Mouse (Mus musculus) thymus, postnatal 25 days (tissue): ENCODE results near the gene Plscr3.
"Not testable (repeated sequence)": the region's sequence is repeated elsewhere in the genome, so short reads cannot be mapped to it uniquely, and the experiment has no call there.

ENCODE experiments used
- DNase-seq: peaks from one replicate; pipeline ENCODE4 v3.0.0; 2022

Plscr3 gene

DNA sequence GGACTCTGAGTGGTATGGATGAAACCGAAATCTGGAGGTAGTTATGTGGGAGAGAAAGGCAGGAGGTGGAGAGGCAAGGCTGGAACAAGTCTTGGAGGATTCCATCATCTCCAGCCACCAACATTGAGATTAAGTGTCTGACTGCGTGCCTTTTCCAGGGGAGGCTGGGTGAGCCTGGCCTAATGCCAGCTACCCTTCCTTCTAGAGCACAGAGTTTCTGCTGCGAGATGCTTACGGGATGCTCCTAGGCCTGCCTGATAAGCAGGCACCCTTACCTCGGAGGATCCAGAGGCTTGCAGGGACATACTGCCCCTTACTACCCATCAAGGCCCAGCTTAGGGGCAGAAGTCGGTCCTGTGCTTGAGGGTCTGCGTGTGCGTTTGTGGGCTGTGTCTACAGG, 12.6 kb upstream of the Plscr3 start:
- DNase-seq: no peak

DNA sequence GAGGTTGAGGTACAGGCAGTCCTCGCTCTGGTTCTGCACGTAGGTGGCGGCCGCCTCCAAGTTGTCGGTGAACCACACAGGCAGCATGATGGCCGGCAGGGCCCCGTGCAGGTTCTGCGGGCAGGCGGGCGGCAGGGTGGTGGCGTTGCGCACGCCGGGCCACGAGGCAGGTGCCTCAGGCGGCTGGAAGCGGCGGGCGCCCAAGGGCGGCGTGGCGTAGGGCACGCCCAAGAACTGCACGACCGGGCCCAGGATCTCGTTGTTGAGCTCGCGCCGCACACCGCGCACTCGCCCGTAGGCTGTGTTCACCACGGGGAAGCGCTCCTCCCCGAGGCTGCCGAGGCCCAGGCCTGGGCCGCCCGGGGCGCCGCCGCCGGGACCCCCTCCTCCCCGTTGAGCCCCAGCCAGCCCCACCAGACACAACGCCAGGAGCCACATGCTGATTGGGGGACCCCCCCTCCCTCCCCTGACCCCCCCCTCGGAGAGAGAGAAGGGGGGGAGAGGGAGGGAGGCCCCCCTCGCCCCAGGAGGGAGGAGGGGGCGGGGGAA, 12.1 kb upstream of the Plscr3 start:
- peak; percentile 68 for DNase-seq

DNA sequence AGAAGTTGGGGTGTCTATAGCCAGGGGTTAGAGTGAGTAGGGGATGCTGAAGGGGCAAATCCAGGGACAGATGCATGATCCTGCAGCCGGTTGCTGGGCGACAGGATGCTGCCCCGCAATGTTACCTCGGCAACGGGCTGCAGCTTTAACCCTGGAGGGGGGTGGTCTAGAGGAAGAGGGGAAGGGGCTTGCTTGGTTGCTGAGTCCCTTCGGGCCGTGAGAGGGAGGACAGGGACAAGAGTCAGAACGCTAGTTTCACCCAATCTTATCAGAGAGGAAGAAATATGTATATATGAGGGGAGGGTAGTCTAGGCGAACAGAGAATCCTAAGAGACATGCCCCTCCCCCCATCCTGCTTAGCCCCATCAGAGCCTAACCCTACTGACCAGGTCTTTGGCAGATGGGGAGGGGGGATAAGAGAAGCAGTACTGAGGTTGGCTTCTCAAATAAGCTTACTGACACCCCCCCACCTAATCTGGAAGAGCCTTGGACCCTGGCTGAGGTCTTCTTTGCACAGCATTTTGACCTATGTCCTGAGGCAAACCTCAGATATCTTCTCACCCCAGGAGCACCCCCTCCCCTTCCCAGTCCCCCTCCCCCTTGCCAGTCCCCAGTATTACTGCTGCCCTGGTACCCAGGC, 10.7 kb upstream of the Plscr3 start:
- DNase-seq: no peak

DNA sequence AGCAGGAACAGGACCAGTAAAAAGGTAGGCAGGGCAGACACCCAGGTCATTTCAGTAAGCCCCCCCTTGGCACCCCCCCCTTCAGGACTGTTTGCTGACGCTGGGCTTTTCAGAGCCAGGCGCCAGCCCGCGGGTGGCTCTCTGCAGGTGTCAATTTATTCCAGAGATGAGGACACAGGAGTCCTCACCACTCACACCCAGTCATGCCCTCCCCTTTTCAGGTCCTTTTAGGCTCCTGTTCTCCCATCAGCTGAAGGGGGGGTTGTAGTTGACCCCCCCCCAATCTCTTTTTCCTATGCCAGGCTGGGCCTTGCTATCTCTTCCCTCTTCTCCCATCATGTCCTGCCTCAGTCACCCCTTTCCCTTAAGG, 10.2 kb upstream of the Plscr3 start:
- no peak for DNase-seq

DNA sequence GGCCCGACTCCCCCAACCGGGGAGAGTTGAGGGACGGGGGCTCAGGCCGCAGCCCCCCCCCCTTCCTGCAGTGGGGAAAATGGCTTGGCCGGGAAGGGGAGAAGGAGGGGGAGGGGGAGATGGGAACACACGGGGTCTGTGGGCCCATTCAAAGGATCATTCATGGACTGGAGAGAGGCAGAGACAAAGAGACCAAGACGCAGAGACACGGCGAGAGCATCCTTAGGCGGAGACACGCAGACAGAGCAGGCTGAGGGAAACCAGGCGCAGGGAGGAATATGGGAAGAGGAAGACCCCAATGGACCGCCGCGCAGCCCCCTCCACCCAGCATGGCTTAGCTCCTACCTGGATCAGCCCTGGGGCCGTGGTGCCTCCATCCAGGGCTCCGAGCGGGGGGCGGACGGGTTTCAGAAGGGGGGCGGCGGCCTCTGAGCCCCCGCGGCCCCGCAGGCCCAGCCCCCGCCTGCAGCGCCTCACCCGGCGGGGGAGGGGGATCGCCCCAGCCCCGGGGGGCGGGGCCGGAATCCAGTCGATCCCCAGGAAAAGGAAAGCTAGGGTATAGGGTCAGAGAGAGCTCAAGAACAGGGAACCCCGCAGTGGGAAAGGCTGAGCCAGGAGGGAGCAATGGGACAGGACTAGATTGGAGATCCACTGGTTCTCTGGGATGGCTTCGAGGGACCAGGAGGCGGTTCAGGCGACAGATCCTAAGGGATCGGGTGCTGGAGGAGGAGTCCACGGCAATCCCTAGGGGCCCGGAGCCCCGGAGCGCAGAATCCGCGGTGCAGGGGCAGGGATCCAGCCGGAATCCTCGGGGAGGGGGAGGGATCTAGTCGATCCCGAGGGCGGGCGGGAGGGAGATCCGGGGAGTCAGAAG, 9.2 kb upstream of the Plscr3 start:
- no peak for DNase-seq

DNA sequence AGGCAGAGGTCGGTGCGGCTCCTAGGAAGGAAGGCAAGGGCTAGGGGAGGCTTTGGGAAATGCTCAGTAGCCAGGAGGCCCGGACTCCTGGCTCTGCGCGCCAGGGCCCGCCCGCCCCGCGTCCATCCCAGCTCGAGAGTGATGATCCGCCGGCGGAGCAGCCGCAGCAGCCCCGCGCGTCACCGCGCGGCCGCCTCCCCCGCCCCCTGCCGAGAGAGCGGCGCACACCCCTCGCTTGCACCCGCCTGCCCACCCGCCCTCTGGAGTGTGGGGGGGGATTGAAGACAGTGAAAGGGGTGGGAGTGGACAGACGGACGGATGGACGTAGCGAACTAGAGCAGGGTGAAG, 8.6 kb upstream of the Plscr3 start, which contains the start of gene Nlgn2:
Gene Nlgn2 (minus strand): TSS at position 181 of the 348 bp plus-strand sequence.
- no peak for DNase-seq

DNA sequence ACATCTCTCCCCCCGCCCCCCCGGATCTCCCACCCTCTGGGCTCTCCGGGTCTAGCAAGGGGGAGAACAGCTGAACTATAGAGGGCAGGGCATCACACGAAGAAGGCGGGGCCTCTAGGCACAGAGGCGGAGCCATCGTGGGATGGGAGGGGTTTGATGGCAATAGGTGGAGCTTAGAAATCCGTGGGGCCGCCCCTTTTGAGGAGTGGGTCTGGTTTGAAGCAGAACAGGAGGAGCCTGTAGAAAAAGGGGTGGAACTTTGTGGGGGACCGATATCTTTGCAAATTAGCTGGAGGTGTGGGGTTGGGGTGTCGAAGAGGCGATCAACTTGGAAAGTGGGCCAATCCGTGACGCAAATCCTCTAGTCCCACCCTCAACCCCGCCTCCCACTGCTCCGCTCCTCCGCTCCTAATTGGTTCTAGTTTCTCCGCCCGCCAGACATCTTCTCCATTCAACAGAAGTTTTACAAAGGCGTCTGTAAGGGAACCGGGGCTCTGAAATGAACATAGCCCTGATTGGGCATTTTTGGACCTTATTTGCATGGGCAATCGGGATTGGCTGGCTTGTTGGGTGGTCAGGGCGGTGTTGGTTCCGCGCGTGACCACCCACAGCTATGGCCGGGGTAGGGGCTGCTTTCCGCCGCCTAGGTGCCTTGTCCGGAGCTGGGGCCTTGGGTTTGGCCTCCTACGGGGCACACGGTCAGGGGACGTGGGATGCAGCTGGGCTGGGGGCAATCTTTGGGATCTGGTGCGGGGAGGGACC, 8.0 kb upstream of the Plscr3 start, which contains the start of gene Tmem256:
Gene Tmem256 (plus strand): TSS at position 563 of the 762 bp plus-strand sequence.
- peak; percentile 91 for DNase-seq

DNA sequence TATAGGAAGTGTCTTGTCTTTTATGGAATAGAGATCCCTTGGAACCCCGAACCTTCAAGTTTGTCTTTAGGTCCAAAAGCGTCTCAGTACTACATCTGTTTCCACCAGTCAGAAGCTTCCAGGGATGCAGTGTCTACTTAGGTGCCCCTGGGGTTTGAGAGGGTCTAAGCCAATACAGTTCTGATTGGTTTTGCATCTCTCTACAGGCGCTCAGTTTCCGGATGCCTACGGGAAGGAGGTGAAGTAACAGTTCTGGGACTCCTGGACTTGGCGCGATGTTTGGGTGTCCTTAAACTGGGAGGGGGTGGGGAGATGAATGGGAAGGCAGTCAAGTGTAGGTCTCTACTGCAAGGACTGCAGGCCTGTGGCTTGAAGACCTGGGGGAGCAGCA, 7.5 kb upstream of the Plscr3 start:
- no peak for DNase-seq

DNA sequence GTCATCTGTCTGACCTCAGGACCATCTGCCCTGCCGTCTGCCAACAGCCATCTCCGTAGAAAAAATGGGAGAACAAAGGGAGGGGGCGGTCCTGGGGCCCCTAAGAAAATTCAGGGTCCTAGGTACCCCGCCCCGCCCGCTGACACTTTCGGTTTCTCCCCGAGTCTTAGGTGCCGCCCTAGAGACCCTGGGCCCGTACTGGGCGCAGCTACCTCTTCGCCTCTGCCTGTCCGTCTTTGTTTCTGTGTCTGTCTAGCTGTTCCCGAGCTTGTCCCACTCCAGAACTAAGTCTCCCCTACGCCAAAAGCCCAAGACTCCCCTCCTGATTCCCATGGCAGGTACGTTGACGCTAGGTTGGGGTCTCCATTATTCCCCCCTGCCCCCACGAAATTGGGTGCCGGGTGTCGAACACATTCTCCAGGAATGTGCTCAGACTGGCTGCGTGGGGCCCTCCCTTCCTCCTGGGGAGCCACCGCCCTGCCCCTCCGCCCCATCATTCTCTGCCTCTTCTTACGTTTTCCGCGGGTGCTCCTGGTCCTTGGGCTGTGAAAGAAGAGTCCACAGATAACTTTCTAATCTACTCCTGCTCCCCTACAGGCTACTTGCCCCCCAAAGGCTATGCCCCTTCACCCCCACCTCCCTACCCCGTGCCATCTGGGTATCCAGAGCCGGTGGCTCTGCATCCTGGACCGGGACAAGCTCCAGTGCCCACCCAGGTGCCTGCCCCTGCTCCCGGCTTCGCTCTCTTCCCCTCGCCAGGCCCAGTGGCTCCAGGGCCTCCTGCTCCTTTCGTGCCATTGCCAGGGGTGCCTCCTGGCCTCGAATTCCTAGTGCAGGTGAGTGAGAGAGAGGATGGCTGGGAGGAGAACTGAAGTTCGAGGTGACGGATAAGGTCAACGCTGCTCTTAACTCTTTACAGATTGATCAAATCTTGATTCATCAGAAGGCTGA, 837 bp downstream of the Plscr3 start:
- no peak for DNase-seq

DNA sequence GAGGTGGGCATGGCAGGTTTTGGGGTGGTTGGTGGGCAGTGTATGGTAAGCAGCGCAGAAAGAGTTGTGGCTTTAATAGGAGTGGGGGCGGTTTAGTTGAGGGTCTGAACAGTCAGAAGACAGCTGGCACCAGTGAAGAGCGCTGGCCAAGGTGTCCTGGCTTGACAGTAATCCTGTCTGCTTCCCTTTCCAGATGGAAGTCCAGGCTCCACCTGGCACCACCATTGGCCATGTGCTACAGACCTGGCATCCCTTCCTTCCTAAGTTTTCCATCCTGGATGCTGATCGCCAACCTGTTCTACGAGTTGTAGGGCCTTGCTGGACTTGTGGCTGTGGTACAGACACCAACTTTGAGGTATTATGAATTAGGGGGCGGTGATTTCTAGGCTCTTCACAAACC, 1.8 kb downstream of the Plscr3 start:
- DNase-seq: no peak

DNA sequence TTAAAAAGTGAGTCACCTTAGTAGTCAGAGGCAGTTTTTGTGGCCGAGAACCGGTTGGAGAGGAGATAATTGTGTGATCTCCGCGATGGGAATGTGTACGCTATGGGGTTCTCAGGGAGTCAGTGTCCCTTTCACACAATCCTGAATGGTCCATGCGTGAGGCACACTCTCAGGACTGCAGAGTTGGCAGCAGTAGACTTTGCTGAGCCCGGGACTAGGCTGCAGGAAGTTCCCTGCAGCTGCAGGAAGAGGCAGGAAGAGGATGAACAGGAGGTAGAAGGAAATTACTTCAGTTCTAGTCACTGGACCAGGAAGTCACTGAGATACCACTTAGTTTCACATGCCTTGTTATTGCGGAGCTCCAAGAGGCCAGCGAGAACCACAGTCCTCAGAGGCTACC, 3.0 kb downstream of the Plscr3 start:
- no peak for DNase-seq

DNA sequence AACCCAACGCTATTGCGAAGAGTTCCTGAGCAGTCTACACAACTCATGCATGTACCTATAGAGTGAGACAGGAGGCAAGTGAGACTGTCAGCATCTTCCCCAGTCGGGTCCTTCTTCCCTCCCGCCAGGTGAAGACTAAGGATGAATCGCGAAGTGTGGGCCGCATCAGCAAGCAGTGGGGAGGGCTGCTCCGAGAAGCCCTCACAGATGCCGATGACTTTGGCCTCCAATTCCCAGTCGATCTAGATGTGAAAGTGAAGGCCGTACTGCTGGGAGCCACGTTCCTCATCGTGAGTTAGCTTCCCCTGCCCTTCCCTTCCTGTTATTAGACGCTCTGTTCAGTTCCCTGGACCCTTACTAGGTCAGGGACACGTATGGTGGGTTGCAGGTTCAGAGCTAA, 3.7 kb downstream of the Plscr3 start:
- DNase-seq: no peak

DNA sequence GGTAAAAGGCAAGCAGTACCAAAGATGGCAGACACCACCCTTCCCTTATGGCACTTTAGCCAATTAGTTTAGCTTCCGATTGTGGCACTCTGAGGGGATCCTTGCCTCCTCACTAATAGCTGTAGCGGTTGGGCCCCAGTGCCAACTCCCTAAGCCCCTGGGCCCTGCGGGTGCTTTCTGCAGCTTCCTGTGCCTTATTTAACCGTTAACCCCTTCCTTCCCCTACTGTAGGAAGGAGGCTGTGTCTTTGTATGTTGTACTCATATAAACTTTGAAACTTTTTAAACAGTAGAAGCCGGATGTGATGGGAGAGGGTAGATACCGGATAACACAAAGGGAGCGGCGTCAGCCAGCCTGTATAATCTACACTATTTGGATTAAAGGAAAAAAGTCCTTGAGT, 4.6 kb downstream of the Plscr3 start:
- DNase-seq: peak; percentile 54

DNA sequence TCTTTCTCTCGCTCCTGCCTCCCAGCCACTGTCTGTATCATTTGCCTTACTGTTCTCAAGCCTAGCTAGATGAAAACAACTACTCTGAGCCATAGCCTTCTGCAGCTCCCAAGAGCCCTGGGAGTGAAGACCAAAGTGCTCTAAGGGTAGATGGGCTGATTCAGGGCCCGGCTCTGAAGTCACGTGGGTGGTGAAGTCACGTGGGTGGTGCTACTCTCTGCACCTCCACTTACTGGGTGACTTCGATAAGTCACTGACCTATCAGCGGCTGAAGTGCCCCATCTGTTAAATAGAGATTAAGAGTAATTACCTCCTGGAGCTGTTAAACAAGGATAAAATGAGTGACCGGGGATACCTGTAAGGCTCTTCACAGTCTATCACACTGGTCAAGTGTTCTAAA, 7.8 kb downstream of the Plscr3 start:
- no peak for DNase-seq

DNA sequence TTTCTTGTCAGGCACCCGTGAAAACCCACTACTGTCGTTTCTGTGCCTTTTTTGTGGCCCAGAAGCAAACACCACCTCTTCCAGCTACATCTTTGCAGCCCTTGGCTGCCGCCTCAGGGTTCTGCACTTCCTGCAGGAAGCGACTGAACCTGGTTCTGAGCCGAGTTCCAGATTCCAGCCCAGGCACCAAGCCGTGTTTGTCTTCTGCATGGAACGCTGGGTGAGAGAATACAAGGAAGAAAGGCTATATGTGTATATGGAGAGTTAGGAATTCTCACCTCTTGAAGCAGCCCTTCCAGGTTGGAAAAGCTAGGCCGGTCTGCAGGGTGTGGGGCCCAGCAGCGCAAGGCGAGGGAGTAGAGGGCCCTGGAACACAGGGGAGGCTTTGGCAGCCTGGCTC, 8.5 kb downstream of the Plscr3 start:
- DNase-seq: no peak

DNA sequence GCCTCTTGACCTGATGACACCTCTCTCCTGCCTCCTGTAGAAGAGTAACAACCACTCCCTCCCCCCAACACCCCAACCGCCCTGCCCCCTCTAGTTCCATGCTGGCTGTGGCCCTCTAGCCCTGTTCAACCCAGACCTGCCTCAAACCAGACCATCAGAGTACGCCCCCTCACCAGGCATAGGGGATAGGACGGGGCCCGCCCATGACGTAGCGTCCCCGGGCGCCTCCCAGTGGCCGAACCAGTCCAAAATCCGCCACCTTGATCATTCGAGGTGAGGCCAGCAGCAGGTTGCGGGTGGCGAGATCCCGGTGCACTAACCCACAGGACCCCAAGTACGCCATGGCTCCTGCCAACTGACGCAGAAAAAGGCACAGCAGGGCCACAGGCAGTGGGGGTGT, 9.2 kb downstream of the Plscr3 start:
- peak; percentile 68 for DNase-seq

DNA sequence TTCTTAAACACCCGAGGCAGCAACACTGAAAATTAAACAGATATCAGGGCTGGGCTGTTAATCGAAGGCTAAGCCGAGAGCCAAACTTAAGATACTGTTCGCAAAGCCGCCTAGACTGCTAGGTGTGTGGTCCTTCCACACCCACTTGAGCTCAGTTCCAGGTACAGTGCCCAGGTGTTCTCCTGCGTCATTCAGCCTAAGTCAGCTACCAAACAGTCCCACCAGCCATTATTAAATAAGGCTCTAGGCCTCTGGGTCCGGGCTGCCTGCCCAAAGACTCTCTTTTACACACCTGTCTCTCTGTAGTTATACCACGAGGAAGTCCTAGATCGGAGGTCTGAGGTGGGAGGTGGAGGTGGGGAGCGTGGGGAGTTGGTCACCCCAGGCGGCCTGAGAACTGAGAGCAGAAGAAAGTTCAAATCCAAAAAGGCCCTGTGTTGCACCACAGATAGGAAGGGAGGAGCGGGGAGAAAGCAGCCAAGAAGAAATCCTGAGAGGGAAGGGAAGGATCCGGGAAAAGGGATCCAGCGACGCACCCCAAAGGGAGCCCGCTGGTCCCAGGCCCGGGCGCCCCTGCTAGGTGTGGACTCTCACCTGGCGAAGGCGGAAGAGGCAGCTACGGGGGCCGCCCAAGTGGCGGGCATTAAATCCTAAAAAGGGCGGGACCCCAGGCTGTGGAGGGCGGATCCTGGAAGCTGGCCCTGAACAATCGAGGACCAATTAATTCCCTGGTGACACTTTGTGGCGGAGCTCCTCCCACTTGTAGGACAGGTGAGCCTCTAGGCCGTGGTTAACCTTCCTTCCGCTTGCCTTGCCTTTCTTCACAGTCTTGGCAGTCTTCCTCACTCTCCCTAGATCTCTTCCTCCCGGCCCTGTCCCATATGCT, 12.2 kb downstream of the Plscr3 start, which contains the start of gene Tnk1:
Gene Tnk1 (minus strand): TSS at position 618 of the 886 bp plus-strand sequence.
- no peak for DNase-seq

DNA sequence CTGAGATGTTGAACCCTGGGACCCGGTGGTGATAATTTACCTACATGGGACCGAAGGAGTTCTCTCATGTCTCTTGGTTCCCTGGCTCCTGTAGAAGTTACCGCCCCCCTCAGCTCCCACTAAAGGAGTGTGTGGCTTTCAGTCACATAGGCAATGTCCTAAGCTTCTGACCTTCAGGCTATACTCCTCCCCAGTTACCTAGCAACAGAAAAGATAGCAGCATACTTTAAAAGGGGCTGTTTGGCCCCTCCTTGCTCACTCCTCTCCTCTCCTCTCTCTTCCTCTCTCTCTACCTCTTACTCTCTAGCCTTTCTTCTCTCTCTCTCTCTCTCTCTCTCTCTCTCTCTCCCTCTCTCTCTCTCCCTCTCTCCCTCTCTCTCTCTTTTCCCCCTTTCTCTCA, 17.6 kb downstream of the Plscr3 start:
- DNase-seq: not testable (repeated sequence)

DNA sequence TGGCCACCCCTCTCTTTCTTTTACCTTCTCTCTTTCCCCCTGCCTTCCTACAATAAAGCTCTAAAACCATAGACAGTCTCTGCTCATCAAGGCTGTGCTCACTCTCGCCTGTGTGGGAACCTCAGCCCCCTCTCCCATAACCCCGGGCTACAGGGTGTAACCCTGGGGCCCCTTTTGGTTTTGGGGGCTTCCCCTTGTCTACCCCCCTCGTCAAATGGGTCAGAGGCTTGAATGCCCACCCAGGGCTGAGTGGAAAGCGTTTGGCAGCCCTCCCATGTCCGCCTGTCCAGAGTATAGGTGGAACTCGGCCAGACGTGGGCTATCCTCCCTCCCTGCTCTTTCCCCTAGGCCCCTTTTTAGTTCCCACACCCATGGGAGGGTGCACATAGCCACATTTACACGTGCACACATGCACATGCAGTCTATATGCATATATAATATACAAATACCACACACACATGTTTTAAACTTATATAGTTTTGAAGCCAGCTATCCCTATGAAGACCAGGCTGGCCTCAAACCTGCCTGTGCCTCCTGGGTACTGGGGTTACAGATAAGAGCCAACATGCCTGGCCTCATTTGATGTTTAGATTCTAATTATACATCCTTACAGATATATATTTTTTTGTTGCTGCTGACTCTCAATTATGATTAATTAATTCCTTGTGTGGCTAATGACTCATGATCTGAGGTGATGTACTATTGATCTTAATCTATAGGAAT, 18.1 kb downstream of the Plscr3 start:
- DNase-seq: no peak

DNA sequence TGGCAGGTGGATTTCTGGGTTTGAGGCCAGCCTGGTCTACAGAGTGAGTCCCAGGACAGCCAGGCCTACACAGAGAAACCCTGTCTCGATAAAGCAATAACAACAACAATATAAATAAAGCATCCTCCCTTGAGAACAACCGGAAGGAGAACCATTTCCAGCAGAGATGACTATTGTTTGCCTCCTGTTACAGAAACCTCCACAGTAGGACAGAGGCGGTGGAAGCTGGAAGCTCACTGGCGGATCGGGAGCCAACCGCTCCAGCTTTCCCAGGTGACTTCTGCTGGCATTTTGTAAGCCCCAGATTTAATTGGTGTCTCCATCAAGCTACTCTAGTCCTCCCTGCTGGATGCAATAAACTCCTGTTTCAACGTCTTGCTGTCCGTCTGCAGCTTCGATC, 19.4 kb downstream of the Plscr3 start:
- no peak for DNase-seq
